16 mouse cellular contexts compared by ENCODE assay signal in genomic region chr13:115676836-115677235, GRCm38 (mm10).
"Had no signal": no experiment of that assay in that cellular context is flagged by ENCODE, and none has a peak within 500 bp of the region (broad histone marks: within the 10 kb centered on the region; RNA-seq: fewer than 3 reads in every experiment).

No protein-coding gene starts in this region.

- H3K9me3 ChIP-seq: kidney, embryonic 15.5 days; neural tube, embryonic 15.5 days had no signal

- H3K27ac ChIP-seq: kidney, embryonic 15.5 days; left cerebral cortex, adult 2 months; liver, embryonic 14.5 days; macrophage; neural tube, embryonic 15.5 days had no signal

- H3K36me3 ChIP-seq: kidney, embryonic 15.5 days; neural tube, embryonic 15.5 days had no signal

- DNase-seq: kidney, adult 8-10 months; kidney, postnatal 10 days; kidney, postnatal 36 days; layer of hippocampus, postnatal 36 days; liver, postnatal 0 days; lung, embryonic 14.5 days; midbrain, embryonic 14.5 days; thymus, adult 18-20 months; thymus, postnatal 36 days had no signal

- H3K9ac ChIP-seq: kidney, embryonic 15.5 days; liver, embryonic 14.5 days; liver, postnatal 0 days; lung, embryonic 14.5 days; neural tube, embryonic 15.5 days had no signal

- H3K4me3 ChIP-seq: kidney, embryonic 15.5 days; left cerebral cortex, adult 2 months; myocyte; neural tube, embryonic 15.5 days had no signal

- H3K4me1 ChIP-seq: kidney, embryonic 15.5 days; neural tube, embryonic 15.5 days had no signal

- H3K4me2 ChIP-seq: kidney, embryonic 15.5 days; lung, embryonic 14.5 days; neural tube, embryonic 15.5 days had no signal

- H3K27me3 ChIP-seq: kidney, embryonic 15.5 days had no signal

- ATAC-seq: liver, postnatal 0 days; lung, postnatal 0 days had no signal
